Mouse (Mus musculus) cerebellum, adult 8-10 months (tissue): ENCODE data around the gene Mfsd14b.
A peak's percentile ranks its signal among the peaks of the same experiment; 100 is the strongest.

Source experiments
- DNase-seq: peaks from one replicate; pipeline ENCODE4 v3.0.0; 2022

The Mfsd14b gene

DNA sequence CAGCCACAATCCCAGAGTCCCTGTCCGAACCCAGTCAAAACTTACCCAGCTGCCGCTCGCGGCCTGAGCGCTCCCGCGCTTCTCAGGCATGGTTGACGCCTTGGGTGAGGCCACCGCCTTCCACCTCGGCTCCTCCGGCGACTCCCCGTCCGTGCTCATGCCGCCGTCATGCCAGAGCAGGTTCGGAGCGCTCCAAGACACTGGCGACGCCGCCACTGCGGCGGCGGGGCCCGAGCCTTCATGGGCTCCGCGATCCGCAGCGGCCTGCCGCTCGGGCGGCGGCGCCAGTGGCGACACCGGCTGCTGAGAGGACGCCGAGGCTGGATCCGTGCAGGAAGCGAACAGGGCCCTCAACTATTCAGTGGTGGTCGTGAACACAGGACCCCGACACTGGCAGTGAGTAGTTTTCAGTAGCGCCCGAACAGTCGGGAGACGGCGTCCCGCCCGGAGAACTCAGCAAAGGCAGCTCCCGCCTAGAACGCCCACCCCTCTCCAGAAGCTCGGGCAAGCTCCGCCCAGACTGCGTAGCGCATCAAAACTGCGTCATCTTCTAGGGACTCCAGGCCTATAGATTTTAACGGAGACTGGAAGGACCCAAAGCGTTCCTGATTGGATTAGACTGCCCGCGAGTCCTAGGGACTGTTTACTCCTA, at the start of gene Mfsd14b:
TSS of gene Mfsd14b (minus strand) at position 517 of the 652 bp plus-strand sequence.
- peak; percentile 85 for DNase-seq

DNA sequence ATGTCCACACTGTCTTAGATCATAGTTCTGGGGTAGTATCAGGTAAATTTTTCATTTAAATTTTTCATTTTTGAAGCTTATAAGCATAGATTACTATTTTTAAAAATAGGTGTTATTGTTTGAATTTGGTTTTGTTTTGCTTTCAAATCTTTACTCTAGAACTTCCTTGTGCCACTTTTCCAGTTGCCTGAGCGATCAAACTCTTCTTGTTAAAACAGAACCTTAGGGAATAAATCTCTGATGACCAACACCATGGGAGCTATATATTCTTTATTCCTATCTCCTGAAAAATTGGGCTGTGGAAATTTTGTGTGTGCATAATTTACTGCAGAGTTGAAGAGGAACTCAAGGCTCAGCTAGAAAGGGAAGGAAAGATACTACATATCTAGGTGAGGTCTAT, 37.2 kb upstream of the Mfsd14b start, which contains the start of gene Olfr466:
TSS of gene Olfr466 (plus strand) at position 301 of the 400 bp plus-strand sequence.
- no peak for DNase-seq

DNA sequence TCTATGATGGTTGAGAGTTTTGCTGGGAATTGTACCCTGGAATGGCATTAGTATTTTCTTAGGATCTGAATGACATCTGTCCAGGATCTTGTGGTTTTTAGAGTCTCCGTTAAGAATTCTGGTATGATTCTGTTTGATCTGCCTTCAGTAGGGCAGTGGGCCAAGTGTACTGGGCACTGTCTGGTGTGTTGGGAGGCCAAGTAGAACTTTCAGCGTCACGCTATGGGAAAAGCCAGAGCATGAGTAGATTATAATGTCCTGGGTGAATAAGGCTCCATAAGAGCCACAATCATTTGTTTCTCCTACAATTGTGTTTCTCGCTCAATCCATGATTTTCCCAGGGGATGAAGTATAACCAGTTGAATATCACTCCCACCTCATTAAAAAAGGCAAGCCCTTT, 25.0 kb upstream of the Mfsd14b start, which contains the start of gene Olfr465-ps1:
TSS of gene Olfr465-ps1 (plus strand) at position 301 of the 400 bp plus-strand sequence.
- no peak for DNase-seq

DNA sequence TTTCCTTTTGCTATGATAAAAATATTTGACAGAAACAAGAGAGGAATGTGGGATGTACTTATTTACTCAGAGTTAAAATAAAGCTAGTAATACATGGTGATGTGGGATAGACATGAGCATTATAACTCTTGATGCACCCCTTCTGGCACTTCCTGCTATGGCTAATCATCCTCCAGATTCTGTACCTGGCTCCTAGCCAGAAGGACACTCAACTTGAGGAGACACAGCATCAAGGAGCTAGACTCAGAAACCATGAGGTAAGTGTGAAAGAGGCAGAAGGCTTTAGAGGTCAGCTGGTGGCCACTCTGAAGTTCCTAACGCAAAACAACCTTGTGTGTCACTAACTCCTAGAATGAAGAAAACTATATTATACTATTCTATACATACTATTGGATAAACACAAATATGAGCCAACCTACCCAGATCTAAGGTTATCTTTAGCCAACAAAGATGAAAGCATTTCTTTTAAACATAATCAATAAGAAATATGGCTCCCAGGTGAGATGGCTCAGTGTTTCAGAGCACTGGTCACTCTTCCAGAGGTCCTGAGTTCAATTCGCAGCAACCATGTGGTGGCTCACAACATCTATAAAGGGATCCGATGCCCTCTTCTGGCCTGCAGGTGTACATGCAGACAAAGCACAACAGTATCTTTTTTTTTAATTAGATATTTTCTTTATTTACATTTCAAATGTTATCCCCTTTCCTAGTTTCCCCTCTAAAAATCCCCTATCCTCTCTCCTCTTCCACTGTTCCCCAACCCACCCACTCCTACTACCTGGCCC, 14.5 kb upstream of the Mfsd14b start:
- DNase-seq, result no peak

DNA sequence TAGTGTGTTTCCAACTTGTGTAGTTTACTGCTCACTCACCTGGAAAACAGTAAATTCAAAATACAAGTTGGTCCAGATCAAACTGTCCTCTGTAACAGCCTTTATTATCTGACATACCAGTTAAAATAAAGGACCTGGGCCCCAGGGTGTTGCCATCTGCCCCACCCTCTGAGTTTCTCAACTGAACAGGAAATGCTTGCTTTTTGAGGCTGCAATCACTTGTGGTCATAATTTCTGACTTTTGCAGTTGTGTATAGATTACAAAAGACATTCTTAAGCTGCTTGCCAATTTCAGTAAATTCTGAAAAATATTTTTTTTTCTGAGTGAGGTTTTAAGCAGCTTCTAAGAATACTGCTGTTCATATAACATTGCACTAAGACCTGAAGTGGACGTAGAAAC, 9.3 kb upstream of the Mfsd14b start:
- no peak for DNase-seq

DNA sequence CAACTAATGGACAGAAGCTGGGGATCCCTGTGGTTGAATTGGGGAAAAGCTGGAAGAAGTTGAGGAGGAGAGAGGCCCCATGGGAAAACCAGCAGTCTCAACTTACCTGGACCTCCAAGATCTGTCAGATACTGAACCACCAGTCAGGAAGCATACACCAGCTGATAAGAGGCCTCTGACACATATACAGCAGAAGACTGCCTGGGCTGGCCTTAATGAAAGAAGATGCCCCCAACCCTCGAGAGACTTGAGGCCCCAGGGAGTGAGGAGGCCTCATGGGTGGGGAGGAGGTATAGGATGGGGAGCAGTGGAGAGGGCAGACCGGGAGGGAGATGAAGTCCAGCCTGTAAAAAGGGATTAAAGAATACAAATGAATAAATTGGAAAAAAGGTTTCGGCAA, 8.2 kb upstream of the Mfsd14b start:
- DNase-seq, result no peak

DNA sequence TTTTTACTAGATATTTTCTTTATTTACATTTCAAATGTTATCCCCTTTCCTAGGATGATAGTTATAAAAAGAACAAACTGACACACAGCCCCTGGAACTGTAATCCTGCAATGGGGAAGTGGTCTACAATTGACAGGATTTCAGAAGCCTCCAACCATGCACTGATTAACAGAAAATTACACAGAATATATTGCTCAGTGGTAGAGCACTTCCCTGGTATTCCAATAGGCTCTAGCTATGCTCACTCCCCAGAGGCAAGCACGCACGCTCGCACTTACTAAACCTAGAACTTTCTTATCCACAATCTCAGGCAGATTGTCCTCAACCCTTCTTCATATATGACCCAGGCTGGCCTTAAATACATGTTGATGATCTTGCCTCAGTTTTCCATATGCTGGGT, 464 bp upstream of the Mfsd14b start:
- DNase-seq, result peak; percentile 11

DNA sequence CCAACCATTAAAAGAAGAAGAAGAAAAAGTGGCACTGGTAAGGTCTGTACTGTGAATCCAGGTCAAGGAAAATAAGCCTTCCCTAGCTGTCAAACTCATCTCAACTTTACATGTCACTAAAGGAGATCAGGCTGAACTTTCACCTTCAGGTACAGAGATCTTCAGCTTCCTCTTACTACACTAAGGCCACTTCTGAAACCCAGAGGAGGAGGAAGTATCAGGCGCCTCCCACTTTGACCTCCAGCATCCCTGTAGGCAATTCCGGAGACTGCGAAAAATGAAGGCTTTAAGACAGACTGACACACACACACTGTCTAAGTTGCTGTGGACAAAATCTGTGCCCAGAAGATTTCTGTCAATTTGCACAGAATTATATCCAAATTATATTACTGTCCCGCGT, 814 bp downstream of the Mfsd14b start:
- DNase-seq, result no peak

DNA sequence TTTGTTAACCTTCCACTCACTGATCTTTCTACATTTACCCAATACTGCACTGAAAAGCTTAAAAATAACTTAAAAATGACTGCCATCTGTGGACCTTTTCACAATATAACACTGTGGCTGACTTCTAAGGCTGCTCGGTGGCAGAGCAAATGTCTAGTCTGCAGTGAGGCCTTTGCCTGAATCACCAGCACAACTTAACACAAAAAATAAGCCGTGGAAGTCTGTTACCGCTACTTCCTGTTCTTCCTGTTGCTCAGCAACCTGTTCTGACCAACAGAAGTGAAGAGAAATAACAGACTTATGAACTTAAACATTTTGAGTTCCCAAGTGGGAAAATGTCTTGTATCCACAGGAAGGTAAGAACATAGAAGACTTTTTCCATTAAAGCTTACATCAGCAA, 11.5 kb downstream of the Mfsd14b start:
- DNase-seq, result no peak

DNA sequence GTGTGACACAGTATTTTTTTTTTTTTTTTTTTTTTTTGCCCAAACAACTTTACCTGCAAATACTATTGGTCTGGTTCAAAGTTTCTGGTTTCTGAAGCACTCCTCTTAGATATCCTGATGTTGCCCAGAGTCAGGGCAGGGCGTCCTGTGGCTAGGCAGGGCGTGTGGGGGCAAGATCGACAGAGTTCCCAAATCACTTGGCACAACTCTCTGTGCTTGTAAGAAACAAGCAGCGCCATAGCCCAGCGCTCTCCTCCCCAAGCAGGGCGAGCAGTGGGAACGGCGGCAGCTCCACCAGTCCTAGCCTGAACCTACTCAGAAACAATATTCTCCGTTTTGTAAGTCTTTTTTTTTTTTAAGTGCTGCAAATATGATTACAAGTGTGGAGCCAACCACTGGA, 12.1 kb downstream of the Mfsd14b start:
- DNase-seq, result no peak

DNA sequence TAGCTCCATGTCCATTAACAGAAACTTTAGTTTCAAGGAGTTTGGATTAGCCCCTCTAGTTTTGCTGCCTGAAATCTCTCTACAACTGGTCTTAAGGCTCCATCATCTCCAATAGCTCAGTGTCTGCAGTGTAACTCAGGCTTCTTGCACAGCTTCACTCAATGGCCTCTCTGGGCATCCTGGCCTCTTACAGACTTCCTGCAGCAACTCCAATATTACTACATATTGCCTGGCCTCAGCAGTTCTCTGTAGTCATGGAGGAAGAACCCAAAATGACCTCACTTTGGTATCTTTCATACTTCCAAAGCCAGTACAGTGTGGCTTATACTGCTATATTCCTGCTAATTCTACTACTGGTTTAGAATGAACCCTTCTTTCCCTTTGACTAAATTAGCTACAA, 15.8 kb downstream of the Mfsd14b start:
- no peak for DNase-seq

DNA sequence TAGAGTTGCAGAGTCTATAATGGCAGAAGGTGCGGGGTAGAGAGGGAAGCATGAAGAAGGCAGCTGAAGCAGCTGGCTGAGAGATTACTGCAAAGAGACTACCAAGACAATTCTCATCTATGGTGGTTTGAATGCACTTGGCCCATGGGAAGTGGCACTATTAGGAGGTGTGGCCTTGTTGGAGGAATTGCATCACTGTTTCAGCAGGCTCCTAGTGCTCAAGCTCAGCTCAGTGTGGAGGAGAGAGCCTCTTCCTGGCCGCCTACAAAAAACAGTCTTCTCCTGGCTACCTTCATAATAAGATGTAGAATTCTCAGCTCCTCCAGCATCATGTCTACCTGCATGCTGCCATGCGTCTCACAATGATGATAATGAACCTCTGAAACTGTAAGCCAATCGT, 16.9 kb downstream of the Mfsd14b start:
- DNase-seq, result no peak

DNA sequence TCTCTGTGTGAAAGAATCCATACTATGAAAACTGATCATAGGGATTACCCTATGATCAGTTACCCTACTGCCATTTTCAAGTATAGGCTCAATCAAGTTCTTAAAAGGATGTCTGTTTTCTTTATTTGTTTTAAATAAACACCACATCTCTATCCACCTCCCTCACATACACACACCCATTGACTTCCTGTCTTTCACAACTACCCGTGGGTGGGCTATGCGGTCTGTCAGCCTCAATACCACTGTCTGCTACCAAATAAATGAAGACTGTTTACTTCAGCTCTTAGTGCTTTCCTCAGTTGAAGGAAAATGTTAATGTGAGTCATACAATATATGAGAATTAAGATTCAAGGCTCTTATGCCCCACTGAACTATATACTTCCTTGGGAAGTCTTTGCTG, 42.8 kb downstream of the Mfsd14b start:
- no peak for DNase-seq

DNA sequence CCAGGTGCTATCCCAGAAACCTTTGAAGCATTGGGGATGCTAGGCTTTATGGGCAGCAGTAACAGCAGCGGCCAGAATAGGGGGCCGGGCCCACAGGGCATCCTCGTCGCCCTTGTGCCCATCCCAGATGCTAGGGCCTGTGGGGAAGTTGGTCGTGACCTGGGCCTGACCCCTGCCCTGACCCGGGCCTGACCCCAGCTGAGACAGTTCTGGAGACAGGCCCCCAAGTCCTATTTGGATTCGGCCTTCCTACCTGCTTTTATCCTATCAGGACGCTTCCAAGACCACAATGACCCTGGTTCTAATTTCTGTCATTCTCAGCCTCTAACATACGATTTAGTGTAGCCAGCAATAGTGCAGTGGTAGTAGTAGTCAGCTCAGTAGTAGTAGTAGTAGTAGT, 60.1 kb downstream of the Mfsd14b start, which contains the start of gene Prss47:
TSS of gene Prss47 (minus strand) at position 101 of the 400 bp plus-strand sequence.
- DNase-seq, result no peak

DNA sequence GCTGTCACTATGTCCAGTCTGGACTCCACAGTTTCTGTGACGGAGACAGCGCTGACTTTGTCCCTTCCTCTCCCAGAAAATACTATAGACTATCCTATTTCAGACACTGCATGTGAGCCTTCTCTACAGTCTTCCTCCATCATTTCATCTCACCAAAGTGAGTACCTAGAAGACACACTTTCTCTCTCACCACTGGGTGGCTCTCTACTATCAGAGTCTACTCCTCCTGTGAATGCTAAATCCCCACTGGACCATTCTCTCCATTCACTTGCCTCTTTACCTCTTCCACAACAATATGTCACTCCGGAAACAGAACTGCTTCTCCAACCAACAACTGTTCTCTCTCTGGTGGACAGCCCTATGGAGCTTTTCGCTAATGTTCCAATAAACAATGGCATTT, 77.7 kb downstream of the Mfsd14b start:
- DNase-seq, result no peak

DNA sequence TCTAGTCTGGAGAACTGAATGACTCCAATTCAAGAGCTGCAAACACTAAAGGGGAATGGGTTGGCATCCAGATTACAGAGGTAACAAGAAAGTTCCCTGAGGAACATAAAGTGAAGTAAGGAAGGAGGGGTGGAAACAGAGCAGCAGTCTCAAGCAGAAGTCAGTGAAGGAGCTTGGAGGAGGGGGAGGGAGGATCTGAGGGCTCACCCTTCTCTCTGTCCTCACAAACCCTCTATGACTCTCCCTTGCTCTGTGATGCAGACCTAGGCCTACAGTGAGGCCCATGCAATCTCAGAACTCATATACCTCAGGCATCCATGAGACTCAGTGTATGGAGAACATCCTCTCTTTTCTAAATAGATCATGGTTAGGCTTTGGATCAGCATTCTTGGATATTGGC, 80.0 kb downstream of the Mfsd14b start, which contains the start of gene Spata31d1c:
TSS of gene Spata31d1c (plus strand) at position 301 of the 400 bp plus-strand sequence.
- DNase-seq, result no peak
